17 mouse cellular contexts compared by ENCODE assay signal in genomic region chr6:136816826-136817225, GRCm38 (mm10). TPM values are rescaled to one million over a fixed set of nuclear protein-coding genes. Genes with fewer than 3 reads are reported as not detected.
"Had no signal": no experiment of that assay in that cellular context is flagged by ENCODE, and none has a peak within 500 bp of the region (broad histone marks: within the 10 kb centered on the region; RNA-seq: fewer than 3 reads in every experiment).

No protein-coding gene starts in this region.

- H3K4me2 ChIP-seq: liver, embryonic 13.5 days; midbrain, embryonic 11.5 days had no signal

- H3K9ac ChIP-seq: liver, embryonic 13.5 days had no signal

- DNase-seq: kidney, adult 2 months; kidney, postnatal 25 days; liver, embryonic 13.5 days; lung, adult 2 months; lung, postnatal 14 days; lung, postnatal 4 days; midbrain, embryonic 14.5 days; thymus, adult 18-20 months; thymus, postnatal 36 days had no signal

- H3K27ac ChIP-seq: kidney, postnatal 0 days; liver, embryonic 13.5 days; stomach, postnatal 0 days had no signal

- H3K9me3 ChIP-seq: liver, embryonic 13.5 days had no signal

- H3K4me3 ChIP-seq: liver, embryonic 13.5 days had no signal

- H3K27me3 ChIP-seq: liver, embryonic 13.5 days had no signal

RNA-seq across cellular contexts. Expression of gene Smco3, which starts 18.4 kb away (rescaled TPM):
- total RNA-seq: liver, adult 2 months had no signal
- polyA plus RNA-seq: large intestine, adult 2 months; limb, embryonic 11.5 days; liver, adult 2 months; liver, embryonic 13.5 days; liver, embryonic 16.5 days; small intestine, adult 2 months had no signal
